Mouse (Mus musculus): ENCODE results near the gene Nhej1. TPM values are rescaled to one million over a fixed set of nuclear protein-coding genes. Genes with fewer than 3 reads are reported as not detected.
A peak's percentile ranks its signal among the peaks of the same experiment; 100 is the strongest.

Gene Nhej1
- total RNA-seq (2022), result 1 to 10 TPM; 1.7 to 2.7 (median 2.1) TPM

GRCm38 (mm10) chr1:75124346-75125321 lies at the start of gene Nhej1:
Gene Nhej1 (minus strand): TSS chr1:75125200.
- DNase-seq (ENCODE audit: low spot score in 2 of 2), result peak; percentile 85 to 87

- DNase-seq (ENCODE audit: low spot score in 2 of 2), result peak; percentile 92
Measured at GRCm38 (mm10) chr1:75168472-75169464, 43.8 kb upstream of the Nhej1 start, which contains the start of gene Zfand2b. Gene Zfand2b (plus strand): TSS chr1:75168646.

- DNase-seq (ENCODE audit: low spot score in 2 of 2), result no peak
Measured at GRCm38 (mm10) chr1:75168093-75168471, 43.1 kb upstream of the Nhej1 start.

GRCm38 (mm10) chr1:75160256-75160617 lies 35.2 kb upstream of the Nhej1 start:
- DNase-seq (ENCODE audit: low spot score in 2 of 2), result no peak

- no peak for DNase-seq (ENCODE audit: low spot score in 2 of 2)
Measured at GRCm38 (mm10) chr1:75159540-75160255, 34.7 kb upstream of the Nhej1 start.

GRCm38 (mm10) chr1:75158990-75159389 lies 34.0 kb upstream of the Nhej1 start:
- no peak for DNase-seq (ENCODE audit: low spot score in 2 of 2)

GRCm38 (mm10) chr1:75155837-75156236 lies 30.8 kb upstream of the Nhej1 start:
- no peak for DNase-seq (ENCODE audit: low spot score in 2 of 2)

GRCm38 (mm10) chr1:75148727-75149126 lies 23.7 kb upstream of the Nhej1 start:
- DNase-seq (ENCODE audit: low spot score in 2 of 2), result peak in 1 of 2 experiments; percentile 1

- DNase-seq (ENCODE audit: low spot score in 2 of 2), result no peak
Measured at GRCm38 (mm10) chr1:75147411-75148135, 22.6 kb upstream of the Nhej1 start.

- DNase-seq (ENCODE audit: low spot score in 2 of 2), result no peak
Measured at GRCm38 (mm10) chr1:75145589-75145988, 20.6 kb upstream of the Nhej1 start.

GRCm38 (mm10) chr1:75142301-75143261 lies 17.6 kb upstream of the Nhej1 start, which contains the start of the genes Cnppd1 and Retreg2:
Gene Cnppd1 (minus strand): TSS chr1:75142711.
Gene Retreg2 (plus strand): TSS chr1:75142778.
- DNase-seq (ENCODE audit: low spot score in 2 of 2), result peak; percentile 93 to 96

- DNase-seq (ENCODE audit: low spot score in 2 of 2), result peak in 1 of 2 experiments; percentile 46
Measured at GRCm38 (mm10) chr1:75141486-75142190, 16.6 kb upstream of the Nhej1 start.

- DNase-seq (ENCODE audit: low spot score in 2 of 2), result no peak
Measured at GRCm38 (mm10) chr1:75140601-75141190, 15.7 kb upstream of the Nhej1 start.

- no peak for DNase-seq (ENCODE audit: low spot score in 2 of 2)
Measured at GRCm38 (mm10) chr1:75138448-75138847, 13.4 kb upstream of the Nhej1 start.

- no peak for DNase-seq (ENCODE audit: low spot score in 2 of 2)
Measured at GRCm38 (mm10) chr1:75136730-75137129, 11.7 kb upstream of the Nhej1 start.

GRCm38 (mm10) chr1:75136293-75136692 lies 11.3 kb upstream of the Nhej1 start:
- DNase-seq (ENCODE audit: low spot score in 2 of 2), result no peak

GRCm38 (mm10) chr1:75133421-75134207 lies 8.6 kb upstream of the Nhej1 start, which contains the start of gene Slc23a3:
Gene Slc23a3 (minus strand): TSS chr1:75133890.
- DNase-seq (ENCODE audit: low spot score in 2 of 2), result no peak

Measured in layer of hippocampus, adult 8-10 months (tissue).